Mouse (Mus musculus) macrophage (primary cell): Measurements from ENCODE around the gene Ipo9. TPM values are rescaled to one million over a fixed set of nuclear protein-coding genes. Genes with fewer than 3 reads are reported as not detected.
"Not testable (repeated sequence)": the region's sequence is repeated elsewhere in the genome, so short reads cannot be mapped to it uniquely, and the experiment has no call there.

Source experiments
- H3K27ac ChIP-seq: fragments of 350-480 bp; formaldehyde crosslinking; 2 replicates; pipeline ENCODE4 v1.9.0; 2021
- H3K36me3 ChIP-seq: fragments of 350-480 bp; formaldehyde crosslinking; 2 replicates; pipeline ENCODE4 v1.9.0; 2021; ENCODE audit errors: inconsistent target
- H3K4me3 ChIP-seq: fragments of 350-480 bp; formaldehyde crosslinking; 2 replicates; pipeline ENCODE4 v1.9.0; 2021; ENCODE audit errors: inconsistent target
- H3K79me2 ChIP-seq: fragments of 350-480 bp; formaldehyde crosslinking; 2 replicates; pipeline ENCODE4 v1.9.0; 2021; ENCODE audit errors: inconsistent target
- WGBS: methylation state at CpG from one replicate; pipeline ENCODE4 v1.1.7; 2026; ENCODE audit warnings: inconsistent platforms; ENCODE audit not compliant: missing documents; 5-methylcytosine and 5-hydroxymethylcytosine counted together
- polyA plus RNA-seq: library from polyadenylated mRNA; stranded (reverse); fragments of 250-400 nt; gene quantifications from 3 replicates; pipeline ENCODE4 v1.2.4, GENCODE M21; 2018; ENCODE audit warnings: inconsistent platforms

Ipo9 gene
- polyA plus RNA-seq, 1 experiment from 2014 or later = 19.0 TPM

DNA sequence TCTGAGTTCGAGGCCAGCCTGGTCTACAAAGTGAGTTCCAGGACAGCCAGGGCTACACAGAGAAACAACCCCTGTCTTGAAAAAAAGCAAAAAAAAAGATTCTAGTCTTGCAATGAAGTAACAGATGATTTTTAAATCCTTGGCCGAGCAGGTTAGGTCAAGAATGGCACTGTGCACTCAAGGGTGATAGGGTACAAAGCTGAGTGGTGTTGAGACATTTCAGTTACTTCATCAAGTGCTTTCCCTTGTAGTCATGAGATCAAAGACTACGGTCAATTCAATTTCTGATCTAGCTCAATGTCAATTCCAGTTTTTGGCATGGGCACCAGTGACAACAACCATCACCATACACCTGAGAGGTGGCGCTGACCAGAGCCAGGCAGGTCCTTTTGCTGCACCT lies 21.3 kb downstream of the Ipo9 start:
- Histone ChIP-seq H3K36me3 (peaks cover 38% of the 10 kb centered on the region), H3K79me2 (peaks cover 19% of the 10 kb centered on the region; the same call in 1 of the 2 replicates), H3K27ac (no peak overlapping the region), H3K4me3 (no peak overlapping the region)
- 100% methylated on average over 4 of the region's 4 CpGs for WGBS

DNA sequence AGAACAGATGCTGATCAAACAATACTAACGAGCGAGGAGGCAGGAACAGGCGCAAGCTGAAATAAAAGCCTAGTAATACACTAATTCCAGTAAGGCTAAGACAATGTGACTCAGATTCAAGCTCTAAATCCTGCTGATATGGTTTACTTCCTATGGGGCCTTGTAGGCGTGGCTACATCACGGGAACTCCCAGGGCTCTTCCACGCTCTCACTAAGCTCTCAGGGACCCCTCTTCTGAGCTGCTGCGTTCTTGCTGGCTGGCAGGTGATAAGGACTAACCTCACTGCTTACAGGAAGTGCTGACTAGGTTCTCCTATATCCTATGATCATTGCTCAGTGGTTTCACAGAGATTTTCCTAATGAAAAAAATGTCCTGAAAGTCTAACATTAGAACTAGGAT lies 24.9 kb downstream of the Ipo9 start:
- Histone ChIP-seq H3K4me3 (no peak overlapping the region), H3K27ac (no peak overlapping the region), H3K36me3 (peaks cover 61% of the 10 kb centered on the region), H3K79me2 (peaks cover 12% of the 10 kb centered on the region; the same call in 1 of the 2 replicates)
- WGBS = 96% methylated on average over 7 of the region's 7 CpGs

DNA sequence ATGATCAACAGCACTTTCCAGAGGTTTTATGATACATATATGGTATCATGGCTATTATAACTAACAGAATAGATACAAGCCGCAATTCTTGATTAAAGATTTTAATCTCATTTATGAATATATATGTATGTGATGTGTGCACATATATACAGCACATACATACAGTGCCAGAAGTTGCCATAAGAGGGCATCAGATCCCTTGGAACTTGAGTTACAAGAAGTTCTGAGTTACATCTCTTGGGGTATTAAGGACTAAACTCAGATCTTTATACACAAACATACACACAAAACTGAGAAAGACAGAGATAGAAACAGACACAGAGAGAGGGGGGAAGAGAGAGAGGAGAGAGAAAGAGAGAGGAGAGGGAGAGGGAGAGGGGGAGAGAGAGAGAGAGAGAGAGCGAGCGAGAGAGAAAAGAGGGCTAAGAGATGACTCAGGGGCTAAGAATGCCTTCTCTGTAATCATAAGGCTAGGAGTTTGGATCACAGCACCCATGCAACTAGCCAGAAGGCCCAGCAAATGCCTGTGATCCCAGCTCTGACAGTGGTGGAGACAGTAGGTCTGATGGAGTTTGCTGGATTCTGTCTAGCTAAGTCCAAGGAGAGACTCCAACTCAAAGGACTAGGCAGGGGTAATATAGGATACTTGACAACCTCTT lies 28.7 kb downstream of the Ipo9 start:
- no peaks in the 10 kb centered on the region for H3K79me2 ChIP-seq
- H3K4me3 ChIP-seq = no peak overlapping the region
- H3K27ac ChIP-seq = no peak overlapping the region
- H3K36me3 ChIP-seq = peaks cover 41% of the 10 kb centered on the region
- 93% methylated on average over 3 of the region's 3 CpGs for WGBS

DNA sequence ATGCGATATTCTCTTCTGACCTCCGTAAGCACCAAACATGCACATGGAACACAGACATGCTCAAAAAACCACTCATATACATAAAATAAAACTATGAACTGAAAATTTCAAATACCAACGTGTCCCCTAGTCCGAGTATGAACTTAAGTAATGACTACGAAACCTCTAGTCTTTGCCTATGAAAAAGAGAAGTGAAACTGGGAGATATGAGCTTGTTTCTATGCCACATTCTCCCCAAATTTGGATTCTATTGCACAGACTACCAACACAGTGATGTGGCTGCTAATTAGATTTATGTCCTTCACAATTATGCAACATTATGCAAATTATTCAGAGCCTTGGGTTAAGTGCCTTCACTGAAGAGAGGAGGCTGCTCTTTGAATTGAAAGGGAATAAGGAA lies 30.8 kb downstream of the Ipo9 start:
- H3K27ac ChIP-seq = no peak overlapping the region
- no peak overlapping the region for H3K4me3 ChIP-seq
- H3K79me2 ChIP-seq = no peaks in the 10 kb centered on the region
- 31% methylated on average over 5 of the region's 5 CpGs for WGBS
- peaks cover 28% of the 10 kb centered on the region for H3K36me3 ChIP-seq

DNA sequence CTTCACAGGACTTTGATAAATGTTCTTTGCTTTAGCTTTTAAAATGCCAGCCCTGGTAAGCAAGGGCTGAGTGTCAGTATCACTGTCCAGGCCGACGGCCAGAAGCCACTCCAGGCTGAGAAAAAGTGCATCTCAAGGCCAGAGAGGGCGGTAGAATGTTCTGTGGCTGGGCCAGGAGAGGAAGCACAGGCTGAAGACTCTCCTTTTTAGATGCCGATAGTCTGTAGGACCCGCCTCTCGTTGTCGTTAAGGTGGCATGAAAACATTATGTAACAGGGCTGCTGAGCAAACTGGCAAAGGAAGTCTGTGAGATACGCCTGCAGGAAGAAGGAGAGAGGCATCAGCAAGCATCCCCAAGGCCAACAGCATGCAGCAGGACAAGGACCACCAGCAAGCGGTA lies 45.1 kb downstream of the Ipo9 start:
- Histone ChIP-seq H3K27ac (no peak overlapping the region), H3K36me3 (peaks cover 67% of the 10 kb centered on the region), H3K79me2 (no peaks in the 10 kb centered on the region), H3K4me3 (no peak overlapping the region)
- WGBS = 94% methylated on average over 9 of the region's 9 CpGs

DNA sequence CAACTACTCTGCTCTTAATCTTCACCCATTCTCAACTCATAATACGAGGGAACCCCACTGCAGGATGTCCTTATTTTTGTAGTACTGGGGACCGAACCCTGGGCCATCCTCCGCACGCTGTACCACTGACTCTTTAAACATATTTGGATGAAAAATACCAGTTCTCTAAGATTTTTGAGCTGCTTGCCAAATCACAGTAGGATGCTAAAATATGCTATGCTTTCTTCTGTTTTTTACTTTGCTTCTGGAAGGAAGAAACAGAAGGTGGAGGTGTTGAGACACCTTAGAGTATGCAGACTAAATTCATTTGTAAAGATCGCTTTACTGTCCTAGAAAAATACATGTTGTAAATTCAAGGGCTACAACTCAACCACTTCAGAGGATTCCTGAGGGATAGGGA lies 46.1 kb downstream of the Ipo9 start:
- H3K79me2 ChIP-seq = no peaks in the 10 kb centered on the region
- no peak overlapping the region for H3K4me3 ChIP-seq
- WGBS = 93% methylated on average over 5 of the region's 5 CpGs
- peaks cover 59% of the 10 kb centered on the region for H3K36me3 ChIP-seq
- no peak overlapping the region for H3K27ac ChIP-seq

DNA sequence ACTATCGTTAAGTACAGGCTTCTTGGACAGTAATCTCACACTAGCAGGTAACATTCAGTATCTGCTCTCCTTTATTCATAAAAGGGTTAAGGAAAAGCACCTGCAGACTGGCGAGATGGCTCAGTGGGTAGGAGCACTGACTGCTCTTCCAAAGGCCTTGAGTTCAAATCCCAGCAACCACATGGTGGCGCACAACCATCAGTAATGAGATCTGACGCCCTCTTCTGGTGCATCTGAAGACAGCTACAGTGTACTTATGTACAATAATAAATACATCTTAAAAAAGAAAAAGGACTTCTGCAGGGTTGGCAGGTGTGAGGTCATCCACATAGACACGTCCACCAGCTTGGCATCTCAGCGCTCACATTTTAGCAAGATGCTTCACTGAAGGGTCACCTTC lies 48.7 kb downstream of the Ipo9 start:
- peaks cover 33% of the 10 kb centered on the region for H3K36me3 ChIP-seq
- H3K27ac ChIP-seq, H3K4me3 ChIP-seq, H3K79me2 ChIP-seq: not testable (repeated sequence)
- WGBS = 87% methylated on average over 6 of the region's 6 CpGs

DNA sequence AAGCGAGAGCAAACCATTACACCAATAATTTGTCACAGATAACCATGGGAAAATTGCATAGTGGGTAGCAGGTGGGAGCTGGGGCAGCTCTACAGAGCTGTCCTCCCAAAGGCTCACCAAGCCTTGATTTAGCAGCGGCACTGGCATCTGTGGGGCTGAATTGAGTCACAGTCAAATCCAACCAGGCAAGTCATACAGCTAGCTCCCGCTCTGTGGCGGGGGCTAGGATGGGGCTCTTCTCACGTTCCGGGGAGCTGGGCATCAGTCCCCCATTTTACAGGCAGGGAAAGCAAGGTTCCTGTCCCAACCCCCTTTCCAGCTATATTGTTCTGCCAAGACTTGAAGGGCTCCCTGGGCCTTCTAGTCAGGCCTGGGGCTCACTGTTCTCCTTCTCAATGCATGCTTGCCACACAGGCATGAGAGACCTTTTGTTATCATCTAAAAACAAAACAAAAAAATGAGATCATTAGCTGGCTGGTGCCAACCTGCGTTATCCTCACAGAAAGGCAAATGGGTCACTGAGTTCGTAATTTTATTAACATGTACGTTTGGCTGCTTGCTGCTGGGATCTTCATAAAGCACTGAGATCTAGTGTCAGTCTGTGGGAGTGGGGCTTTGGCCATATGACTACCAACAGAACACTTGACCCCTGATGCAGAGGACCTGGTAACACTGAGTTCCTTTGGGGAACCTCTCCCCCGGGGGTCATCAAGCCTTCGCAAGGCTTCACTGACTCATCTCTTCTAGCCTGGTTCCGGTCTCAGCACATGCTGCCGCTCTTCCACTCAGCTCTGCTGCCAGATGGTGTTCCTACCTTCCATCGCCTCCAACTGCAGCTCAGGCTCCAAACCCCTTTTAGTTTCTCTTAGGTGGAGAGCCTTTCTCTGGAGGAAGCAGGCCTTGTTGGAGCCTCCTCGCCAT lies 50.0 kb downstream of the Ipo9 start:
- peaks cover 20% of the 10 kb centered on the region for H3K36me3 ChIP-seq
- H3K27ac ChIP-seq = no peak overlapping the region
- WGBS = 88% methylated on average over 15 of the region's 15 CpGs
- no peaks in the 10 kb centered on the region for H3K79me2 ChIP-seq
- H3K4me3 ChIP-seq = no peak overlapping the region

DNA sequence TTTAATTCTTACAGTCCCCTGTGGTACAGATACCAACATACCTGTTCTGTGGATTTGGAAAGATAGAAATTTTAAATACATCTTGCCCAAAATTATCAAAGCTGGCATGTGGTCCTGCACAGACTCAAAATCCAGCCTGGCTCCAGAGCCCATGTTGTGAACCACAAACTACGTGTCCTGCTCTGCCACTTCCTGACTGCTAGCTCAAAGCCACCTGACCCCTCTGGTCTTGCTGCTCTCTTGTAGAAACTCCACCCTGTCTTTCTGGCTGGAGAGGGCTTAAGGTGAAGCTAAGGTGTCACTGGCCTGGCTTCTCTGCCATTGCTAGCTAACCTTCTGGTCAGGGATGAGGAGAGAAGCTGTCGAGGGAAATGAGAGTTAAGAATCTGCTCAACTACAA lies 51.3 kb downstream of the Ipo9 start:
- H3K79me2 ChIP-seq = no peaks in the 10 kb centered on the region
- WGBS = 25% methylated on average over 2 of the region's 2 CpGs
- H3K36me3 ChIP-seq = peaks cover 10% of the 10 kb centered on the region; the same call in 1 of the 2 replicates
- no peak overlapping the region for H3K27ac ChIP-seq
- H3K4me3 ChIP-seq = no peak overlapping the region

DNA sequence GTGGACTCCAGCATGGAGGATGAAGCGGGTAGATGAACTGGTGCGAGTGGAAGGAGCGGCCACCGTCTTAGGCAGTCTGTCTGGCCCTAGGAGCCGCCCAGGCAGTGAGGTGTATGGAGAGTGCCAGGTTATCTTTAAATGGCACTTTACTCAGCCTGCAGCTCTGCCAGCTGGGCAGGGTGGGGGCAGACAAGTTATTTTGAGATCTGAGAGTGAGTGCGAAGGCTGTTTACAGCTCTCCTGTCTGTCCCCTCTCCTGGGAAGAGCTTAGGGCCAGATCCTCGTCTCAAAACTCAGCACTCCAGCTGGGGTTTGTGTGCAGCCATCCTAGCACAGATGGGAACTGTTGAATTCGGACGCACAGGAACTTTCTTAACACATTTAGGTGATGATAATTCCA lies 51.7 kb downstream of the Ipo9 start:
- H3K27ac ChIP-seq = no peak overlapping the region
- WGBS = 87% methylated on average over 9 of the region's 9 CpGs

DNA sequence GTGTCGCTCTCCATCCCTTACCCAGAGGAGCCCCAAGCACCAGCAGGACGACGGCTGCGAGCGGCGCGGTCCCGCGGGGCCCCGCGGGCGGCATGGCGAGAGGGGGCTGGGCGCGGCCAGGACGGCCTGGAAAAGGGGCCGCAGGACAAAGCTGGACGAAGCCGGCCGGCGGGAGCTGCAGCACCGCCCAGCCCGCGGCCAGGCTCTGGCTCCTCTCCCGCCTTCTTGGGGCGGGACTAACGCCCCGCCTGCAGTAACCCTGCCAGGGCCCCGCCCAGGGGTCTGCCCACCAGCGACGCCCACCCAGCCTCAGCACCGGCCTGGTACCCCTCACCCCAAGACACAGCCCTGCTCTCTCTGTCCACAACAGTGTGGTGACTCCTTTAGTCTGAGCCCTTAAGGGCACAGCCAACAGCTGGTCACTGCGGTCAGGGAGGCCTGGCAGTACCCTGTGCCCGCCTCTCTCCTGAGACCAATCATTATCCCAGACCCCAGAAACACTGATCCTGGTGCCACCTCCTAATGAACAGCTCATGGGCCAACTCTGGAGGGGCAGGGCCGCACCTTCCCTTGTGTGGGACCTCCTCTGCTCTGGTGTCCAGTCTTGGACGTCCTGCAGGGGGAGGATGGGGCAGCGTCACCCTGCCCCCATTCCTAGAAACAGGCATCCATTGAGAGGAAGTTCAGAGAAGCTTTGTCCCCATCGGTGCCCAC lies 55.3 kb downstream of the Ipo9 start, which contains the start of gene Shisa4:
Shisa4 (minus strand) TSS at position 370 of the 714 bp plus-strand sequence.
- H3K27ac ChIP-seq = no peak within 1 kb of the TSS
- no peaks in the 10 kb centered on the region for H3K79me2 ChIP-seq
- H3K4me3 ChIP-seq = peak within 1 kb of the TSS; percentile 18; the same call in 1 of the 2 replicates
- 9% methylated on average over 36 of the region's 38 CpGs for WGBS
- no peaks in the 10 kb centered on the region for H3K36me3 ChIP-seq

More for the DNA sequence above, 51.7 kb downstream of the Ipo9 start:
- no peaks in the 10 kb centered on the region for H3K79me2 ChIP-seq
- H3K4me3 ChIP-seq = no peak overlapping the region
- H3K36me3 ChIP-seq = peaks cover 5% of the 10 kb centered on the region; the same call in 1 of the 2 replicates

DNA sequence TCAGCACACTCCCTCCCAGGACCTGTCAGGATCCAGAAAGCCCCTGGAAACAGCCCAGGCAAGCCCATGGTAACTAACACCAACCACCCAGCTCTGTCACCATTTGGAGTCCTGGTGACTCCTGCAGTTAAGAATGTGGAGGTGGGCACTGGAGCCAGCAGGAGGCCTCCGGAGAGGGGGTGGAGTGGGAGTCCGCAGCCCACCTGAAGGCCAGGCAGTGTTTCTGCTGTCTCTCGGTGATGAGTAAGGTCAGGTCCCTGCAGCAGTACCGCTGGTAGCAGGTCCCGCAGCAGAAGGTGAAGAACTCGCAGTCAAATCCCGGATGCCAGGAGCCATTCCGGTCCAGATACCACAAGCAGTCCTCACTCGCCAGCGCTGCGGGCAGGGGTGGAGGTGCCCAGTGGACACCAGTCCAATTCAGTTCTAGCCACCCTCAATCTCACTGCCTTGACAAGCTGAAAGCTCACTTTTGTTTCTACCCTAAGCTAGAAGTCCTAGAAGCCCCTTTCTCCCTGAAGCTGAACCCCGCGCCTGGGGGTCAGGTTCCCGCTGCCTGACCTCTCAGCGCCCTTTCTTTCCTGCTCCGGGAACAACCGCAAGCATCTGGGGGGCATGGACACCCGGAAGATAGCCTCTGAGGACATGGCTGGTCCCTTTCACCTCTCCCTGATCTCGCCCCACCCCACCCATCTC lies 56.0 kb downstream of the Ipo9 start:
- 16% methylated on average over 16 of the region's 19 CpGs for WGBS
- no peaks in the 10 kb centered on the region for H3K79me2 ChIP-seq
- H3K36me3 ChIP-seq = no peaks in the 10 kb centered on the region
- H3K4me3 ChIP-seq = peak overlapping the region; percentile 18; the same call in 1 of the 2 replicates
- H3K27ac ChIP-seq = no peak overlapping the region

DNA sequence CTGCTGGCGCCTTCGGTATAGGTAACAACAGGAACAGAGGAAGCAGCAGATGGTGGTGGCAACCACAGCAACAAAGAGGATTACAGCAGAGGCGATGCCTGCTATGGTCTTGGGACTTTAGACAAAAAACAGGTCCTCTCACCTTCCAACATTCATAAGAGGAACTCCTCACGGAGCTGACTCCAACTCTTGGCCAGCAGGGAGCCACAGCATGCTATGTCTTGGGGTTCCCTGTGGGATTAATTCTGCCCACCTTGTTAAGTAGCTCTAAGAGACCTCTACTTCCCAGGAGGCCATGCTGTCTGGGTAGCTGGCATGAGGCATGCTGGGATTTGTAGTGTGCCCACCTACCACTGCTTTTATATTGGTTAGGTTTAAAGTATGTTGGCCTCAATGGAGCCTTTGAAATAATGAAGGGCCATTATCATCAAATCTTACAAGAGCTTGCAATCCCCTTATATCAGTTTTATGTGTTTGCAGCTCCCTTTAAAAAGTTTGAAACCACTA lies 57.1 kb downstream of the Ipo9 start:
- Histone ChIP-seq H3K4me3 (no peak overlapping the region), H3K36me3 (no peaks in the 10 kb centered on the region), H3K27ac (no peak overlapping the region), H3K79me2 (no peaks in the 10 kb centered on the region)
- 78% methylated on average over 4 of the region's 4 CpGs for WGBS

DNA sequence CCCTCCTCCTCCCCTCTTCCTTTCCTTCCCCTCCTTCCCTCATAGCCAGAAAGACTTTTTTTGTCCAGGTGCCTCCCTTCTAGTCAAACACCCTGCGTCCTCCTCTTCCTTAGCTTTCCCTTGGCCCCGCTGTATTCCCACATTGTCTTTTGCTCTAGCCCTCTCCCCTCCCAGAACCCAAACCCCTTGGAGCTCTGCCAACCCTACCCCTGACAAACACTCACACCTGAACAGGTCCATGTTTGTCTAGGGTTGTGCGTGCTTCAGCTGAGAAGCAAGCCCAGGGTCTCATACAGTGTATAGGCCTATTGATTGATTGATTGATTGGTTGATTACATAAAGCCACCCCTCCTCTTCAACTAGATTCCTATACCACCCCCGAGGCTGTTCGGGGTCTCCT lies 60.9 kb downstream of the Ipo9 start:
- H3K4me3 ChIP-seq = no peak overlapping the region
- H3K79me2 ChIP-seq = no peaks in the 10 kb centered on the region
- H3K36me3 ChIP-seq = no peaks in the 10 kb centered on the region
- 92% methylated on average over 4 of the region's 5 CpGs for WGBS
- no peak overlapping the region for H3K27ac ChIP-seq
